Mouse (Mus musculus) kidney, postnatal 25 days (tissue): Measurements from ENCODE around the gene Cib4.

Experiments
- DNase-seq, 2 experiments: peaks; one replicate each; pipeline ENCODE4 v3.0.0; 2021; ENCODE audit warnings: mixed read lengths in 2 of 2

Cib4 gene

GRCm38 (mm10) chr5:30568479-30568878 lies 22.8 kb upstream of the Cib4 start:
- no peak for DNase-seq

- no peak for DNase-seq
Observed at GRCm38 (mm10) chr5:30559986-30560493, 14.4 kb upstream of the Cib4 start.

DNA sequence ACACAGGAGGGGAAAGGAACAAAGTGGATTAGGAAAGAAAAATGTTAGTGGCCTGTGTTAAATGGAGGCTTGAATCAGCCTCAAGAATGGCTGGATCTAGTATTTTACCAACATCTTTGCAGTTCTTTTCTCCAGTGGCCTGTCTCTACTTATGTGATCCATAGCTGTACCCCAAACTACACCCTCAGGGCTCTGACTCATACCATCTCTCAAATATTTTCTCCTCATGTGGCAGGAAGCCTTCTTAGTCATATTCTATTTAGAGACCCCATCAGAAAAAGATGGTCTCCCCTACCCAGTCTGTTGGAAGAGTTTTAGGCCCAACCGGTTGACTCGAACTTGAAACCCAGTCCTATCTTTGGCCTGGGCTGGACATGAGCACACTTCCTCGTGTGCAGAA lies 13.8 kb upstream of the Cib4 start:
- no peak for DNase-seq

DNA sequence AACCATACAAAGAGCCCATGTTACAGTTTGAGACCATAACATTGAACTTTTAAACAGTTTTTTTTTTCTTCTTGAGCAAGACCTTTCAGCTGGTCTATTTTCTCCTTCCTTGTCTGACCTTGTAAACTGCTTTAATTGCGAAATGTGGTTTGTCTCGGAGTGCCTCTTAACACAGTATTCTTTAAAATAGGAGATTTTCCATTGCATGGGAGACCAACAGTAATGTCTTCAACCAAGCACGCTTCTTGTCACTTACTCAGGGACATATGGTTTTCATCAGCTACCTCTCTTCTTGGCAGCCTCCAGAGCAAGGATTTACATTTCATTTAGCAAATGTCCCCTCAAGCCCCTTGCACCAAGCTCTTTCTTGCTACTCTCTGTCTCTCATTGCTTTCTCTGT lies 10.6 kb upstream of the Cib4 start:
- no peak for DNase-seq

- DNase-seq = no peak
Observed at GRCm38 (mm10) chr5:30554981-30555380, 9.3 kb upstream of the Cib4 start.

DNA sequence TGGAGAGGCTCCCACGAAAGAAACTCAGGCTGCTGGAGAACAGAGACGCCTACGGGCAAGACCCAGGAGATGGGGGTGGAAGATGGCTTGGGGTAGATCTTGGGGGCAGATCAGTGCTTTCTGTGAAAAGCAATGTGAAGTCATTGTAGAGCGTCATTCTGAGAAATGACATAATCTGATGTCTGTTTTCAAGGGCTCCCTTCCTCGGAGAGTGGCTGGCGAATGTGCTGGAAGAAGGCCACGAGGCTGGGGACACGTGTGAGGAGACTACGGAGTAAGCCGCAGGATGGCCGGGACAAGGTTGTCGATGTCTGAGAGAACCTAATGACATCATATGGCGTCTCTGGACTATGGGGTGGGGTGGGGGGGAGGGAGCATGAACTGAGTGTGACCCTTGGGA lies 8.3 kb upstream of the Cib4 start:
- DNase-seq = no peak

DNA sequence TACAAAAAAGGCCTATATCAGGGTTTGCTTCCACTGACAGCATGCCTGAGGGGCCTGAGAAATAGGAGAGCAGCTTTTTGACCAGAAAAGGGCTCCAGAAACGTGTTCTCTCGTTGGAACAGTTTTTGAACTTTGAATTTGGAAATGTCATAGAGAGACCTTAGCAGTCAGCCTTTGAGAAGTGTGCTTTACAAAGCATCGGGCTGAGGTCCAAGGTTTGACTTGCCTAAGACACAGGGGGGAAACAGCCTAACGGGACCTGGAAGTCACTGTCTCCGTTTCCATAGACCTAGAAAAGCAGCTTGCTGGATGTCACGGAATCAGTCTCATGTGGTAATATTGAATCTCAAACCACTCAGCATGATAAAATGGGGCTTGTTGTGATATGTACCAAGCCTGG lies 6.4 kb upstream of the Cib4 start:
- DNase-seq = no peak

DNA sequence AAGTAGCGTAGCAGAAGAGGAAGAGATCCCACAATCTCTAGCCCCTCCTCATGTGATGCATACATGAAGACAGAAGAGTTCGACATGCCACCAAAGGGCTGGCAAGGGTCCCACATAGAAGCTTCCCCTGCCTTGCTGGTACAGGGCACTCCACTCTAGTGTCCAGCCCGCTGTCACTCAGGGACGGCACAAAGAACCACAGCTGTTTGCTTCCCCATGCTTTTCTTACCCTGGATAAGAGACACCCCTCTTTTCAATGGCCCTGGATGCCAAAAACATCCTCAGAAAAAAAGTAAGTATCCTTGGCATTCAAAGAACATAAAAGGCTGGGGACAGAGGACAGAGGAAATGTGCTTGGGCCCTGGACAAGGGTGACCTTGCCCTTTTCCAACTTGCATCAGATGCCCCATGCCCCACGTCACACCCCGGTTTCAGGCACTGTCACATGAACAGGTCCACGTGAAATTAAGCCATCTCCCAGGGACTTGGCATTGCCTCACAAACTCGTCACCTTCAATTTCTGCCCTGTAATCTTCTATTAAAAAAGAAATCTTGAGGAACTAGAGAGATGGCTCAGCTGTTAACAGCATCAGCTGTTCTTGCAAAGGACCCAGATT lies 5.5 kb upstream of the Cib4 start:
- no peak for DNase-seq

DNA sequence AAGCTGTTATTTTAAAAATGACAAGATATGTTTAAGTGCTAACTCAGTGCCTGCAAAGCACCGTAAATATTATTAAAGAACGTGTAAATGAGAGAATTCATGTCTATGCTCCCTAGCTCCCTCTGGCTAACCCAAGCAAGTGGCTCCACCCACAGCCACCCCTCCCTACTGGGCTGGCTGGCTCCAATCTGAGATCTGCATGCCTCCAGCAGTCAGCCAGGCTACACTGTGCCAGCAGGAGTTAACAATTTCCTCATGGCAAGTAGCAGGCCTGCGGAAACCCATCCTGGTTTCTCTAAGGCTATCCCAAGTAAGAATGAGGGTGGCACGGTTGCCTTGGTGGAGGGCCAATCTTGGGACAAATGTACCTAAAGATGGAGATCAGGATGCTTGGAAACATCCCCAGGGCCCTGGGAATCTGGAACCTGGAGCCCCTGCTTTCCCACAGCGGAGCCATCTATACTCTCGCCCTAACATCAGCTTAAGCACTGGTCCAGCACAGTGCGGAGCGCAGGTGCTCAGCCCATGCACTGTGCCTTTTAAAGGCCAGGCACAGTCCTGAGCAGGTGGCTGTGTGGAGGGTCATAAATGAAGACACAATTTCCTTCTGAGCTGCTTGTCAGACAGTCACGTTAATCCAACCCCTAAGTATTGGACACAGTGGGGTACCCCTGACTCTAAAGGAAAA lies 4.8 kb upstream of the Cib4 start:
- DNase-seq = no peak

GRCm38 (mm10) chr5:30548681-30549080 lies 3.0 kb upstream of the Cib4 start:
- no peak for DNase-seq

DNA sequence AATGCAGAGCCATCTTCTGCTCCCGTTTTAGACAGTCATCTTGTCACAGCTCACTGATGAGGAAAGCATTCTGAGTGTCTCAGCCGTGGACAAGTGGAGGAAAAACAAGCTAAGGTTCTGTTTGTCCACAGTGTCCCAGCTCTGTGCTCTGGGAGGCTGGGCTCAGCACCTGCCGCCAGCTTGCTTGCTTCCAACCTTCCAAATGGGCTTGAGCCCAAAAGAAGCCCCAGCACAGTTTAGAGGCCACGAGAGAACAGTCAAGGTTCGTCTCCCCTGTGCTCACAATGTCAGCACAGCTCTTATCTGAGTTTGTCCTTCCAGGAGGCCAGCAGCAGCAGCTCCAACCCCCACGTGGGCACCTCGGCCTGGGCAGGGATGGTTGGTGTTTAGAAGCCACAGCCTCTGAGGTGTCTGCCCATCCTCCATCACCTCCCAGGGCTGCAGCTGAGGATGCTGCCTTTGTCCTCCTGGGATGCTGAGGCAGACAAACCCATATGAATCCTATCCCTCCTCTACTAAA lies 9.5 kb downstream of the Cib4 start:
- no peak for DNase-seq

- peak in 1 of 2 experiments; percentile 48 for DNase-seq
Observed at GRCm38 (mm10) chr5:30534637-30535036, 11.0 kb downstream of the Cib4 start.

DNA sequence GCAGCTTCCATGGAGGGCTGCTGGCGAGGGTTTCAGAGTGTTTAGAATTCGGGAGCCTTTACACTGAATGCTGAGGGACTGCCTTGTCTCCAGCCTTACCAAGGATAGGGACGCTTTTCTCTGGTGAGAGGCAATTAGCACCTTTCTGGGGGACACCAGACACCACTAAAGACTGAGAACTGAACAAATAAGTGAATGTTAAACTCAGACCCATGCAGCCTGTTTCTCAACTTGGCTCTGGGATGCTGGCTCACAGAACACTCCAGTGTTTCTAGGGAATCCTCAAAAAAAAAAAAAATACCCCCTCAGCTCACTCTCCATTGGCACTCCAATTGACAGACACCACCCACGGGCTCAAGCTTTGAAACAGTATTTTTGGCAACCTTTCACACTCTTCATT lies 16.7 kb downstream of the Cib4 start:
- DNase-seq = no peak

- no peak for DNase-seq
Observed at GRCm38 (mm10) chr5:30527129-30527528, 18.5 kb downstream of the Cib4 start.

- DNase-seq = peak in 1 of 2 experiments; percentile 21
Observed at GRCm38 (mm10) chr5:30525920-30526836, 19.5 kb downstream of the Cib4 start.

GRCm38 (mm10) chr5:30524213-30524612 lies 21.4 kb downstream of the Cib4 start:
- DNase-seq = no peak

GRCm38 (mm10) chr5:30523131-30523530 lies 22.5 kb downstream of the Cib4 start:
- DNase-seq = no peak

GRCm38 (mm10) chr5:30522406-30522805 lies 23.2 kb downstream of the Cib4 start:
- DNase-seq = no peak

GRCm38 (mm10) chr5:30520214-30520732 lies 25.4 kb downstream of the Cib4 start:
- no peak for DNase-seq

GRCm38 (mm10) chr5:30519494-30519893 lies 26.1 kb downstream of the Cib4 start:
- no peak for DNase-seq

DNA sequence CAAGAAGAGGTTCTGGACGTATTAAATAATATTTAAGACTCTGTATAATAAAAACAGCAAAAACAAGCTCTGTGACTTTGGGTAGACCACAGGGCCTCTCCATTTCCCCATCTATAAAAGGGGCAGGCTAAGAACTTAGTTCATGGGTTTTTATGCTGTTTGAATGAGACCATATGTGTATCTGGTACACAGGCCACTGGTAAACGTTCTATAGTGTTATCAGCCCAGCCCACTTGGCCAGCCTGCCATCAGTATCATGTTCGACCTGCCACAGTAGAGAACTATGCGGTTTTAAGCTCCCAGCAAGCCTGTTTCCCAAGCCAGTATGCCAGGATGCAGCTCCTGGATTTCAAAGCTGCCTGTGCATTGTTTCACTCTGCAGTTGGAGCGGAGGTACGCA lies 27.1 kb downstream of the Cib4 start:
- no peak for DNase-seq

DNA sequence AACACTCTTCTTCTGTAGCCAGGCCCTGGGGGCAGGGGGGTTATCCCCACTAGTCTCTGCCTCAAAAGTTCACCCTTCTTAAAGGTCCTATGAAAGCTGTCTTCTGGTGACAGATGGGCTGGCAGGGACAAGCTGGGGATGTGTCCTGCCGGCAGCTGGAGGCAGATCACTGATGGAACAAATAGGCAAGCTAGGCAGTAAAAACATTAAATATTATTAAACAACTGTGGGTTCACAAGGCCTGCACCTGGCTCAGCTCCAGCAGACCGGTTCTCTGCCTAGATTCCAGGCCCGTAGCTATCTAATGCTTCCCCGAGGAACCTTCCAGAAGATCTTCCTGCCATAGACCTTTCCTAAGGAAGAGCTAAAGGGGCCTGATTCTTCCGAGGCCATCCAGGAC lies 27.5 kb downstream of the Cib4 start:
- peak in 1 of 2 experiments; percentile 10 for DNase-seq

DNA sequence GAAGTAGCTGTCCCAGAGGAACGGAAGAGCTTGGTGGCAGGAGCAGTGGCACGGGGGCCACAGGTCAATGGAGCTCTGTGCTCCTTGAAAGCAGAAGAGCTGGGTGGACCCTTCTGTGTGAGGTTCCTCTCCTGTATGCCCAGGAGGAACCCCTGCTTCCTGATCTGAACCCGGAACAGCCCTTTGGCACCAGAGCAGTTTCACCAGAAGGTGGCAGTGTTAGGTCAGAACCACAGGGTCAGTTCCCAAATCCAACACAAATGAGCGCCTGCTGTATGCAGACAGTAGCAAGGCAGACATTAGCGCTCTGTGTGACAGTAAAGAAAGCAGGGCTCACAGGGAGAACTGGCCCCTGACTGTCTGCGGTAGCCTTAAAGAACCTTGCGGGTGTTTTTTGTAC lies 29.3 kb downstream of the Cib4 start:
- DNase-seq = peak; percentile 54 to 70
